Mouse (Mus musculus) left cerebral cortex, adult 6 months (tissue): Measurements from ENCODE around the gene Taf3. TPM values are rescaled to one million over a fixed set of nuclear protein-coding genes. Genes with fewer than 3 reads are reported as not detected.

ENCODE experiments used
- long read RNA-seq, 2 experiments: library from polyadenylated mRNA; unstranded; transcript quantifications; one replicate each; pipeline ENCODE4 v2.0.0; 2019 to 2020
- polyA plus RNA-seq: library from polyadenylated mRNA; unstranded; fragments of <200 nt; fragmentation: Nextera tagmentation; gene quantifications from 2 replicates; pipeline ENCODE4 v1.2.3, GENCODE M21; 2021

The Taf3 gene
- 6.7 TPM in 2 replicates for polyA plus RNA-seq
- long read RNA-seq, experiment 1, full-length matches to known transcripts = 3 of 42 reads
- long read RNA-seq, experiment 1, partial matches to known transcripts = 35 of 42 reads
- long read RNA-seq, experiment 1, other reads (novel, unspliced or antisense) = 4 of 42 reads
- long read RNA-seq, experiment 2, full-length matches to known transcripts = 1 of 21 reads
- long read RNA-seq, experiment 2, partial matches to known transcripts = 14 of 21 reads
- long read RNA-seq, experiment 2, other reads (novel, unspliced or antisense) = 6 of 21 reads

GRCm38 (mm10) chr2:10048461-10048860, at the start of gene Taf3:
Taf3 (minus strand) TSS chr2:10048596.

GRCm38 (mm10) chr2:10080310-10081010, 32.1 kb upstream of the Taf3 start, which contains the start of the genes Atp5c1 and Kin:
Atp5c1 (minus strand) TSS chr2:10080510.
Kin (plus strand) TSS chr2:10080593.

GRCm38 (mm10) chr2:9889651-9890183, 158.7 kb downstream of the Taf3 start, which contains the start of gene Gata3:
Gata3 (minus strand) TSS chr2:9890034.

GRCm38 (mm10) chr2:9888913-9889650, 159.3 kb downstream of the Taf3 start, which contains the start of gene 9230102O04Rik:
9230102O04Rik (minus strand) TSS chr2:9889540.

GRCm38 (mm10) chr2:9881051-9881591, 167.3 kb downstream of the Taf3 start, which contains the start of gene 4930412O13Rik:
4930412O13Rik (plus strand) TSS chr2:9881252.

Other genes starting within 250 kb of the Taf3 start
- not detected in 2 replicates for gene 4930412O13Rik, start 167.3 kb downstream of the Taf3 start, polyA plus RNA-seq
- not detected in 2 replicates for gene 9230102O04Rik, start 159.1 kb downstream of the Taf3 start, polyA plus RNA-seq
- gene Gata3, start 158.6 kb downstream of the Taf3 start, polyA plus RNA-seq = not detected in 2 replicates
- 736 and 820 TPM in 2 replicates for gene Atp5c1, start 31.9 kb upstream of the Taf3 start, polyA plus RNA-seq
- gene Kin, start 32.0 kb upstream of the Taf3 start, polyA plus RNA-seq = 13.2 and 13.6 TPM in 2 replicates
- 0.68 and 0.87 TPM in 2 replicates for gene Itih2, start 82.8 kb upstream of the Taf3 start, polyA plus RNA-seq
- gene Itih5, start 105.0 kb upstream of the Taf3 start, polyA plus RNA-seq = 6.5 and 6.8 TPM in 2 replicates